9 mouse cellular contexts compared by ENCODE assay signal in genomic region chr9:96491810-96492209, GRCm38 (mm10). TPM values are rescaled to one million over a fixed set of nuclear protein-coding genes. Genes with fewer than 3 reads are reported as not detected.
DNase-seq lines count a peak whose midpoint lies in the region; ATAC-seq and TF ChIP-seq lines count a peak whose summit lies in the region.
"Had no signal": no experiment of that assay in that cellular context is flagged by ENCODE, and none has a peak within 500 bp of the region (broad histone marks: within the 10 kb centered on the region; RNA-seq: fewer than 3 reads in every experiment).

No protein-coding gene starts in this region.

- DNase-seq in layer of hippocampus, adult 2 months (ENCODE audit: low spot score in 2 of 2): no peak
- no peak for DNase-seq in layer of hippocampus, postnatal 36 days
- peak; percentile 19 for DNase-seq in G1E (ENCODE audit: low spot score)
- DNase-seq in gastrocnemius, postnatal 14 days: peak; percentile 38
- DNase-seq in lung, adult 2 months: peak; percentile 34
- peak; percentile 73 for DNase-seq in splenic B cell, adult 2 months (ENCODE audit: low read depth, low spot score)
- DNase-seq in layer of hippocampus, adult 9-10 months (ENCODE audit: low spot score): no peak

- 35% methylated on average over 12 of the region's 12 CpGs for WGBS in lung, adult 2 months

- TF ChIP-seq POLR2A in bone marrow macrophage, adult 2 months (IDR thresholded peaks at IDR 0.05; ENCODE audit: borderline replicate concordance, low read depth, low read length): no peak
- no peak for TF ChIP-seq POLR2A in lung, adult 2 months (IDR thresholded peaks at IDR 0.05; ENCODE audit: borderline replicate concordance, extremely low read depth, low read depth, low read length)

- no peak overlapping the region for H3K27ac ChIP-seq in layer of hippocampus, adult 2 months
- no peak overlapping the region for H3K27ac ChIP-seq in bone marrow macrophage, adult 2 months (ENCODE audit: insufficient read depth, low read depth, low read length)

- no peaks in the 10 kb centered on the region for H3K36me3 ChIP-seq in G1E (replicated peaks)
- H3K36me3 ChIP-seq in splenic B cell, adult 2 months (ENCODE audit: control insufficient read depth, insufficient read depth, low read length, poor library complexity, severe bottlenecking): no peaks in the 10 kb centered on the region

- TF ChIP-seq CTCF in layer of hippocampus, adult 2 months (conservative IDR thresholded peaks at IDR 0.05): peak; percentile 88
- peak; percentile 71 for TF ChIP-seq CTCF in G1E (IDR thresholded peaks at IDR 0.05; ENCODE audit: low read depth, low read length)
- peak; percentile 90 for TF ChIP-seq CTCF in bone marrow macrophage, adult 2 months (IDR thresholded peaks at IDR 0.05; ENCODE audit: low read depth, low read length)
- TF ChIP-seq CTCF in lung, adult 2 months (IDR thresholded peaks at IDR 0.05; ENCODE audit: insufficient read depth, low read length): peak; percentile 79

- no peaks in the 10 kb centered on the region for H3K9me3 ChIP-seq in G1E (replicated peaks)

- H3K27me3 ChIP-seq in G1E (ENCODE audit: insufficient read depth, low read length): peaks cover 13% of the 10 kb centered on the region
- no peaks in the 10 kb centered on the region for H3K27me3 ChIP-seq in splenic B cell, adult 2 months (ENCODE audit: control insufficient read depth, insufficient read depth, low read length, poor library complexity, severe bottlenecking)

- ATAC-seq in G1E (ENCODE audit: extremely low read depth, insufficient number of reproducible peaks, low FRiP score, poor library complexity, severe bottlenecking): no peak

- H3K4me3 ChIP-seq in layer of hippocampus, adult 2 months: no peak overlapping the region
- no peak overlapping the region; the same call in 1 of the 2 replicates for H3K4me3 ChIP-seq in G1E (ENCODE audit: low read depth, low read length)
- H3K4me3 ChIP-seq in bone marrow macrophage, adult 2 months (ENCODE audit: insufficient read depth, low read length): no peak overlapping the region
- no peak overlapping the region for H3K4me3 ChIP-seq in lung, adult 2 months (replicated peaks; ENCODE audit: extremely low read depth, low read depth, low read length)

- intact Hi-C loops in gastrocnemius, postnatal 14 days (cut with DNase I; ENCODE audit: low total_unique reads): no loop called here

- peaks cover 16% of the 10 kb centered on the region for H3K4me1 ChIP-seq in G1E (ENCODE audit: insufficient read depth, low read depth, low read length)
- H3K4me1 ChIP-seq in bone marrow macrophage, adult 2 months (ENCODE audit: control insufficient read depth, insufficient read depth, low read length): peaks cover 2% of the 10 kb centered on the region; the same call in 1 of the 2 replicates
- no peaks in the 10 kb centered on the region for H3K4me1 ChIP-seq in lung, adult 2 months (ENCODE audit: control insufficient read depth, insufficient read depth, low read length)

RNA-seq across cellular contexts. Expression of gene Rnf7, which starts 13.3 kb away (rescaled TPM):
- total RNA-seq in layer of hippocampus, adult 2 months (2021): 10 to 100 TPM; 57.2 to 58.1 TPM
- total RNA-seq in layer of hippocampus, postnatal 36 days (2021): 10 to 100 TPM; 56.9 to 73.0 TPM
- total RNA-seq in G1E (2014; fragmentation: Nextera tagmentation) (102 and 104 TPM in 2 replicates), G1E (2017) (79.5 and 85.0 TPM in 2 replicates)
- 41.8 and 71.5 TPM in 2 replicates for polyA plus RNA-seq in G1E (2012)
- 96.4 and 109 TPM in 2 replicates for polyA plus RNA-seq in bone marrow macrophage, adult 2 months (2012; ENCODE audit: insufficient read depth, insufficient read length, missing spikeins)
- total RNA-seq in gastrocnemius, postnatal 14 days (2021): 10 to 100 TPM; 72.1 to 77.0 TPM
- polyA plus RNA-seq in lung, adult 2 months (2012; rRNA removed): 183 and 200 TPM in 2 replicates

RNA-seq across cellular contexts. Expression of gene Gm28729, which starts 33.3 kb away (rescaled TPM):
- under 1 TPM in 1 of 2 experiments, not detected in 1; 0.34 TPM for total RNA-seq in layer of hippocampus, adult 2 months (2021)
- under 1 TPM; 0.17 to 0.43 TPM for total RNA-seq in layer of hippocampus, postnatal 36 days (2021)
- total RNA-seq in G1E (2014; fragmentation: Nextera tagmentation) (not detected in 2 replicates), G1E (2017) (0.06 and 0.16 TPM in 2 replicates)
- not detected in 2 replicates for polyA plus RNA-seq in G1E (2012)
- not detected in 2 replicates for polyA plus RNA-seq in bone marrow macrophage, adult 2 months (2012; ENCODE audit: insufficient read depth, insufficient read length, missing spikeins)
- under 1 TPM; 0.44 to 0.62 TPM for total RNA-seq in gastrocnemius, postnatal 14 days (2021)
- polyA plus RNA-seq in lung, adult 2 months (2012; rRNA removed): 2.2 and 2.8 TPM in 2 replicates
- polyA plus RNA-seq: heart, embryonic 14.5 days had no signal

Comparison
In these comparisons a context has a peak if more than half of its experiments do, and no peak if none do; other contexts are left out.
1. DNase-seq: peak in G1E (single experiment), gastrocnemius, postnatal 14 days (single experiment), lung, adult 2 months (single experiment) and splenic B cell, adult 2 months (single experiment); none in layer of hippocampus, adult 2 months (0 of 2), layer of hippocampus, postnatal 36 days (0 of 2) and layer of hippocampus, adult 9-10 months (single experiment).
2. Peak in every context shown above with its lines, with median percentiles within 50 percentile points of each other: CTCF ChIP-seq.